Comparison of ENCODE assay signal across 8 mouse cellular contexts in genomic region chr11:116843261-116844233, GRCm38 (mm10). TPM values are rescaled to one million over a fixed set of nuclear protein-coding genes. Genes with fewer than 3 reads are reported as not detected.
A peak's percentile ranks its signal among the peaks of the same experiment; 100 is the strongest.
DNase-seq lines count a peak whose midpoint lies in the region; ATAC-seq and TF ChIP-seq lines count a peak whose summit lies in the region.

Mettl23 (plus strand) TSS chr11:116843278.
Jmjd6 (minus strand) TSS chr11:116843449.

- peak within 1 kb of the TSS; percentile 82 for H3K4me2 ChIP-seq in forebrain, postnatal 0 days (ENCODE audit: low read depth)
- peak within 1 kb of the TSS; percentile 76 for H3K4me2 ChIP-seq in lung, embryonic 15.5 days

- H3K9ac ChIP-seq in MEL (ENCODE audit: control insufficient read depth, low read depth, low read length, poor library complexity, severe bottlenecking), result peak within 1 kb of the TSS; percentile 94
- peak within 1 kb of the TSS; percentile 92 for H3K9ac ChIP-seq in forebrain, postnatal 0 days
- H3K9ac ChIP-seq in lung, embryonic 15.5 days, result peak within 1 kb of the TSS; percentile 79

- TF ChIP-seq CTCF in MEL (IDR thresholded peaks at IDR 0.05 in 2 of 3, conservative IDR thresholded peaks at IDR 0.05 in 1 of 3; ENCODE audit: control insufficient read depth in 1 of 3, insufficient read depth in 1 of 3, low read depth in 2 of 3, low read length in 3 of 3, poor library complexity in 1 of 3, severe bottlenecking in 1 of 3), result 0 out of 6 replicates have a peak, but pooled peaks of 1 of the 3 experiments have one; percentile 1
- no peak for TF ChIP-seq CTCF in cerebellum, adult 2 months (IDR thresholded peaks at IDR 0.05; ENCODE audit: borderline replicate concordance, insufficient read depth, low read depth, low read length)
- no peak for TF ChIP-seq CTCF in forebrain, postnatal 0 days (IDR thresholded peaks at IDR 0.05; ENCODE audit: low read depth)

- no peaks in the 10 kb centered on the region for H3K9me3 ChIP-seq in MEL (replicated peaks; ENCODE audit: insufficient read depth, low read length)
- H3K9me3 ChIP-seq in forebrain, postnatal 0 days (ENCODE audit: low read length), result no peaks in the 10 kb centered on the region
- no peaks in the 10 kb centered on the region for H3K9me3 ChIP-seq in lung, embryonic 15.5 days

- no peak for TF ChIP-seq RAD21 in MEL (IDR thresholded peaks at IDR 0.05; ENCODE audit: low read depth, low read length)

- TF ChIP-seq POLR2A in MEL (IDR thresholded peaks at IDR 0.05; ENCODE audit: control insufficient read depth in 1 of 2, insufficient read depth in 1 of 2, low read depth in 1 of 2, low read length in 2 of 2, poor library complexity in 1 of 2), result peak; percentile 59 to 86
- TF ChIP-seq POLR2A in cerebellum, adult 2 months (IDR thresholded peaks at IDR 0.05; ENCODE audit: borderline replicate concordance, insufficient read depth, low read length), result peak; percentile 61

- H3K79me2 ChIP-seq in MEL (ENCODE audit: control insufficient read depth, insufficient read depth, low read length, poor library complexity), result peaks cover 77% of the 10 kb centered on the region

- ATAC-seq in forebrain, postnatal 0 days, result peak; percentile 97
- ATAC-seq in lung, embryonic 15.5 days (ENCODE audit: borderline replicate concordance, extremely low read depth, low FRiP score, low TSS enrichment), result peak; percentile 96

- no peak for TF ChIP-seq EP300 in MEL (IDR thresholded peaks at IDR 0.05; ENCODE audit: low read depth in 1 of 2, low read length in 2 of 2)

- H3K4me3 ChIP-seq in MEL (ENCODE audit: control insufficient read depth in 1 of 2, insufficient read depth in 1 of 2, low read depth in 2 of 2, low read length in 2 of 2), result peak within 1 kb of the TSS; percentile 75 to 94
- peak within 1 kb of the TSS; percentile 99 for H3K4me3 ChIP-seq in cerebellum, adult 2 months (replicated peaks; ENCODE audit: insufficient read depth, low read depth, low read length)
- peak within 1 kb of the TSS; percentile 85 for H3K4me3 ChIP-seq in forebrain, postnatal 0 days (ENCODE audit: low read depth, low read length)
- peak within 1 kb of the TSS; percentile 77 for H3K4me3 ChIP-seq in lung, embryonic 15.5 days

- DNase-seq in MEL (ENCODE audit: low read depth, low spot score), result peak; percentile 99
- peak; percentile 98 to 99 for DNase-seq in cerebellum, adult 2 months
- DNase-seq in forebrain, postnatal 0 days, result peak; percentile 97
- peak; percentile 97 for DNase-seq in heart, postnatal 4 days
- peak; percentile 97 for DNase-seq in layer of hippocampus, adult 8-10 months (ENCODE audit: low spot score in 2 of 2)
- peak; percentile 98 for DNase-seq in ovary, adult 18-20 months (ENCODE audit: low spot score)
- peak; percentile 97 for DNase-seq in thymus, postnatal 0 days (ENCODE audit: low spot score)

- H3K36me3 ChIP-seq in MEL (ENCODE audit: control insufficient read depth in 1 of 2, insufficient read depth in 2 of 2, low read length in 2 of 2), result peaks cover 18 to 52% of the 10 kb centered on the region in 2 experiments
- H3K36me3 ChIP-seq in forebrain, postnatal 0 days (ENCODE audit: insufficient read depth), result peaks cover 24% of the 10 kb centered on the region
- H3K36me3 ChIP-seq in lung, embryonic 15.5 days, result peaks cover 36% of the 10 kb centered on the region

- peaks cover 8 to 27% of the 10 kb centered on the region in 2 experiments for H3K4me1 ChIP-seq in MEL (ENCODE audit: control insufficient read depth in 1 of 2, insufficient read depth in 2 of 2, low read length in 2 of 2)
- peaks cover 16% of the 10 kb centered on the region for H3K4me1 ChIP-seq in cerebellum, adult 2 months (ENCODE audit: control insufficient read depth, insufficient read depth, low read length)
- peaks cover 11% of the 10 kb centered on the region; the same call in 1 of the 2 replicates for H3K4me1 ChIP-seq in forebrain, postnatal 0 days (ENCODE audit: insufficient read depth)
- peaks cover 30% of the 10 kb centered on the region for H3K4me1 ChIP-seq in lung, embryonic 15.5 days

- under 1% methylated on average over 72 of the region's 72 CpGs for WGBS in cerebellum, adult 2 months
- 2% methylated on average over 72 of the region's 72 CpGs for WGBS in forebrain, postnatal 0 days
- WGBS in lung, embryonic 15.5 days, result under 1% methylated on average over 72 of the region's 72 CpGs

- peak within 1 kb of the TSS; percentile 82 for H3K27ac ChIP-seq in MEL (ENCODE audit: control insufficient read depth, low read depth, low read length)
- H3K27ac ChIP-seq in cerebellum, adult 2 months (ENCODE audit: insufficient read depth, low read length), result peak within 1 kb of the TSS; percentile 88
- peak within 1 kb of the TSS; percentile 95 for H3K27ac ChIP-seq in forebrain, postnatal 0 days (ENCODE audit: low read depth, low read length)
- H3K27ac ChIP-seq in lung, embryonic 15.5 days, result peak within 1 kb of the TSS; percentile 97

- no peaks in the 10 kb centered on the region for H3K27me3 ChIP-seq in MEL (ENCODE audit: control insufficient read depth in 1 of 2, insufficient read depth in 2 of 2, low read length in 2 of 2)
- H3K27me3 ChIP-seq in cerebellum, adult 2 months (ENCODE audit: control insufficient read depth, insufficient read depth, low read length), result no peaks in the 10 kb centered on the region
- H3K27me3 ChIP-seq in forebrain, postnatal 0 days (ENCODE audit: insufficient read depth, low read length), result no peaks in the 10 kb centered on the region
- H3K27me3 ChIP-seq in lung, embryonic 15.5 days, result no peaks in the 10 kb centered on the region

TF ChIP-seq in MEL, 35 proteins besides CTCF, POLR2A, EP300 and RAD21 (continues in another document):
- TF ChIP-seq POLR2AphosphoS2 (IDR thresholded peaks at IDR 0.05; ENCODE audit: low read length) (peak; percentile 79), E2F4 (IDR thresholded peaks at IDR 0.05; ENCODE audit: borderline replicate concordance, low read depth, low read length) (peak; percentile 58; the same call in 1 of the 2 replicates), KAT2A (conservative IDR thresholded peaks at IDR 0.05; ENCODE audit: low read depth, low read length) (no peak; the same call in 1 of the 2 replicates), MAFK (IDR thresholded peaks at IDR 0.05; ENCODE audit: borderline replicate concordance, low read depth, low read length) (no peak), ZMIZ1 (IDR thresholded peaks at IDR 0.05; ENCODE audit: low read depth, low read length) (no peak; the same call in 1 of the 2 replicates), MEF2A (IDR thresholded peaks at IDR 0.05; ENCODE audit: extremely low read depth, insufficient replicate concordance, low read depth, low read length, poor library complexity, severe bottlenecking) (no peak), ELF1 (IDR thresholded peaks at IDR 0.05; ENCODE audit: low read depth, low read length) (peak; percentile 90), GABPA (IDR thresholded peaks at IDR 0.05; ENCODE audit: low read depth, low read length) (no peak), MAZ (IDR thresholded peaks at IDR 0.05; ENCODE audit: low read depth, low read length) (peak; percentile 92; the same call in 1 of the 2 replicates), RCOR1 (IDR thresholded peaks at IDR 0.05; ENCODE audit: low read depth, low read length) (no peak), UBTF (IDR thresholded peaks at IDR 0.05; ENCODE audit: borderline replicate concordance, insufficient read depth, low read depth, low read length) (no peak), MXI1 (IDR thresholded peaks at IDR 0.05; ENCODE audit: low read depth, low read length) (peak; percentile 99), TCF12 (IDR thresholded peaks at IDR 0.05; ENCODE audit: low read depth, low read length) (peak; percentile 55), GATA1 (IDR thresholded peaks at IDR 0.05; ENCODE audit: low read depth, low read length) (no peak), TAL1 (IDR thresholded peaks at IDR 0.05; ENCODE audit: low read length) (no peak), CHD2 (IDR thresholded peaks at IDR 0.05; ENCODE audit: low read length) (no peak), MAX (IDR thresholded peaks at IDR 0.05; ENCODE audit: low read length) (peak; percentile 89), MYB (IDR thresholded peaks at IDR 0.05; ENCODE audit: low read depth, low read length) (no peak), NRF1 (IDR thresholded peaks at IDR 0.05; ENCODE audit: insufficient read depth, low read depth, low read length, poor library complexity, severe bottlenecking) (peak; percentile 48; the same call in 1 of the 2 replicates), ZNF384 (IDR thresholded peaks at IDR 0.05; ENCODE audit: low read depth, low read length) (no peak), ZKSCAN1 (IDR thresholded peaks at IDR 0.05; ENCODE audit: low read depth, low read length) (no peak), CHD1 (IDR thresholded peaks at IDR 0.05; ENCODE audit: low read depth, low read length) (no peak), HCFC1 (IDR thresholded peaks at IDR 0.05; ENCODE audit: low read depth, low read length) (peak; percentile 94), SMC3 (IDR thresholded peaks at IDR 0.05; ENCODE audit: low read depth, low read length) (no peak)

RNA-seq across cellular contexts. Expression of gene Mettl23, which starts in this region (rescaled TPM):
- total RNA-seq in MEL (2012; rRNA removed), result 63.9 and 69.9 TPM in 2 replicates
- 10 to 100 TPM in 1 of 2 experiments, not detected in 1; 58.5 TPM for polyA plus RNA-seq in MEL (2012; ENCODE audit: insufficient read depth in 1 of 2, insufficient read length in 2 of 2, low read depth in 1 of 2, low replicate concordance in 2 of 2, missing spikeins in 1 of 2)
- polyA plus RNA-seq in cerebellum, adult 2 months (2012; rRNA removed), result 27.3 and 27.8 TPM in 2 replicates
- 40.3 and 55.4 TPM in 2 replicates for total RNA-seq in forebrain, postnatal 0 days (2014; rRNA removed)
- polyA plus RNA-seq in forebrain, postnatal 0 days (2015; fragmentation: Nextera tagmentation; extraction: Ambion mirVana), result 54.2 and 69.3 TPM in 2 replicates
- 10 to 100 TPM; 31.0 to 32.2 TPM for total RNA-seq in heart, postnatal 4 days (2021)
- 10 to 100 TPM; 23.0 to 33.2 (median 28.8) TPM for total RNA-seq in layer of hippocampus, adult 8-10 months (2022)
- 61.3 and 61.9 TPM in 2 replicates for polyA plus RNA-seq in lung, embryonic 15.5 days (2015; fragmentation: Nextera tagmentation; extraction: Ambion mirVana)
- polyA plus RNA-seq in thymus, postnatal 0 days (2015; fragmentation: Nextera tagmentation; extraction: Ambion mirVana), result 139 and 143 TPM in 2 replicates

RNA-seq across cellular contexts. Expression of gene Jmjd6, which starts in this region (rescaled TPM):
- total RNA-seq in MEL (2012; rRNA removed), result 159 and 175 TPM in 2 replicates
- polyA plus RNA-seq in MEL (2012; ENCODE audit: insufficient read depth in 1 of 2, insufficient read length in 2 of 2, low read depth in 1 of 2, low replicate concordance in 2 of 2, missing spikeins in 1 of 2), result 100 to 1,000 TPM in 1 of 2 experiments, not detected in 1; 192 TPM
- polyA plus RNA-seq in cerebellum, adult 2 months (2012; rRNA removed), result 33.0 and 34.8 TPM in 2 replicates
- total RNA-seq in forebrain, postnatal 0 days (2014; rRNA removed), result 41.4 and 55.9 TPM in 2 replicates
- 48.1 and 50.1 TPM in 2 replicates for polyA plus RNA-seq in forebrain, postnatal 0 days (2015; fragmentation: Nextera tagmentation; extraction: Ambion mirVana)
- 10 to 100 TPM; 41.2 to 43.3 TPM for total RNA-seq in heart, postnatal 4 days (2021)
- 10 to 100 TPM; 29.1 to 36.5 (median 32.4) TPM for total RNA-seq in layer of hippocampus, adult 8-10 months (2022)
- 64.2 and 65.7 TPM in 2 replicates for polyA plus RNA-seq in lung, embryonic 15.5 days (2015; fragmentation: Nextera tagmentation; extraction: Ambion mirVana)
- 58.6 and 62.2 TPM in 2 replicates for polyA plus RNA-seq in thymus, postnatal 0 days (2015; fragmentation: Nextera tagmentation; extraction: Ambion mirVana)

Comparison
In these comparisons a context has a peak if more than half of its experiments do, and no peak if none do; other contexts are left out.
1. Peak in every context shown above with its lines: DNase-seq, ATAC-seq, H3K4me3 ChIP-seq and H3K27ac ChIP-seq.